Mouse (Mus musculus) kidney, adult 2 months (tissue): ENCODE data around the gene Chmp3. TPM values are rescaled to one million over a fixed set of nuclear protein-coding genes. Genes with fewer than 3 reads are reported as not detected.

ENCODE experiments used
- DNase-seq: peaks from one replicate; pipeline ENCODE4 v3.0.0; 2021
- H3K27ac ChIP-seq: fragments of 200-500 bp; 2 replicates; pipeline ENCODE4 v1.5.1; 2012; ENCODE audit warnings: low read depth, low read length, control low read depth, inconsistent platforms; ENCODE audit not compliant: insufficient read depth
- H3K27me3 ChIP-seq: fragments of 200-500 bp; replicated peaks from 2 replicates; pipeline ENCODE4 v1.6.1; 2012; ENCODE audit warnings: mild to moderate bottlenecking, moderate library complexity, low read length, inconsistent platforms; ENCODE audit not compliant: control insufficient read depth, insufficient read depth
- H3K36me3 ChIP-seq: fragments of 200-500 bp; 2 replicates; pipeline ENCODE4 v1.6.1; 2012; ENCODE audit warnings: mild to moderate bottlenecking, moderate library complexity, low read length, inconsistent platforms; ENCODE audit not compliant: control insufficient read depth, insufficient read depth
- H3K4me1 ChIP-seq: fragments of 200-500 bp; 2 replicates; pipeline ENCODE4 v1.6.1; 2011; ENCODE audit warnings: low read length; ENCODE audit not compliant: control insufficient read depth, insufficient read depth
- H3K4me3 ChIP-seq: fragments of 200-500 bp; 2 replicates; pipeline ENCODE4 v1.5.1; 2011; ENCODE audit warnings: mild to moderate bottlenecking, low read depth, low read length, control low read depth; ENCODE audit not compliant: insufficient read depth
- CTCF ChIP-seq: fragments of 200-500 bp; conservative IDR thresholded peaks from 2 replicates; pipeline ENCODE4 v1.5.1; 2011; ENCODE audit warnings: low read depth, mild to moderate bottlenecking, control low read depth, low read length, moderate library complexity, mixed read lengths; ENCODE audit not compliant: insufficient read depth, insufficient read length
- POLR2A ChIP-seq: fragments of 200-500 bp; IDR thresholded peaks from one replicate; pipeline ENCODE4 v1.6.1; 2011; ENCODE audit warnings: low read depth, low read length, control low read depth
- WGBS: fragments of 180-500 bp; shearing (Covaris S2); methylation state at CpG from one replicate; pipeline ENCODE4 v1.1.7; 2018; 5-methylcytosine and 5-hydroxymethylcytosine counted together
- polyA plus RNA-seq: library from polyadenylated mRNA; depleted of rRNA; stranded (reverse); fragments of >200 nt; gene quantifications from 2 replicates; pipeline ENCODE4 v1.2.3, GENCODE M21; 2012

Chmp3 gene
- polyA plus RNA-seq, 1 experiment: 51.5 TPM

- Histone ChIP-seq H3K27ac (no peak overlapping the region), H3K27me3 (no peaks in the 10 kb centered on the region), H3K4me1 (no peaks in the 10 kb centered on the region), H3K36me3 (peaks cover 26% of the 10 kb centered on the region), H3K4me3 (no peak overlapping the region)
- WGBS: 93% methylated on average over 3 of the region's 3 CpGs
- DNase-seq: no peak
- no peak for TF ChIP-seq CTCF
- no peak for TF ChIP-seq POLR2A
Observed at GRCm38 (mm10) chr6:71607756-71608155, 64.2 kb downstream of the Chmp3 start.

- H3K27ac ChIP-seq: no peak overlapping the region
- TF ChIP-seq CTCF (no peak), POLR2A (no peak)
Observed at GRCm38 (mm10) chr6:71608994-71609393, 65.4 kb downstream of the Chmp3 start.

GRCm38 (mm10) chr6:71609968-71610367 is 66.4 kb downstream of the Chmp3 start:
- 91% methylated on average over 7 of the region's 7 CpGs for WGBS
- Histone ChIP-seq H3K36me3 (peaks cover 22% of the 10 kb centered on the region), H3K27ac (no peak overlapping the region), H3K27me3 (no peaks in the 10 kb centered on the region), H3K4me1 (peaks cover 5% of the 10 kb centered on the region; the same call in 1 of the 2 replicates), H3K4me3 (no peak overlapping the region)
- DNase-seq: no peak
- TF ChIP-seq POLR2A (no peak), CTCF (no peak)

More at GRCm38 (mm10) chr6:71608994-71609393, 65.4 kb downstream of the Chmp3 start:
- Histone ChIP-seq H3K27me3 (no peaks in the 10 kb centered on the region), H3K4me3 (no peak overlapping the region), H3K4me1 (peaks cover 5% of the 10 kb centered on the region; the same call in 1 of the 2 replicates), H3K36me3 (peaks cover 22% of the 10 kb centered on the region)
- DNase-seq: no peak

GRCm38 (mm10) chr6:71613225-71613624 is 69.6 kb downstream of the Chmp3 start:
- no peak overlapping the region for H3K4me3 ChIP-seq
- no peak overlapping the region for H3K27ac ChIP-seq
- peaks cover 21% of the 10 kb centered on the region for H3K36me3 ChIP-seq
- peaks cover 5% of the 10 kb centered on the region; the same call in 1 of the 2 replicates for H3K4me1 ChIP-seq
- TF ChIP-seq CTCF (no peak), POLR2A (no peak)
- peak; percentile 32 for DNase-seq
- H3K27me3 ChIP-seq: no peaks in the 10 kb centered on the region

- no peak for DNase-seq
- H3K36me3 ChIP-seq: peaks cover 13% of the 10 kb centered on the region
- H3K27ac ChIP-seq: no peak overlapping the region
- no peak for TF ChIP-seq CTCF
- no peak for TF ChIP-seq POLR2A
- 81% methylated on average over 5 of the region's 5 CpGs for WGBS
- H3K4me1 ChIP-seq: peaks cover 8% of the 10 kb centered on the region; the same call in 1 of the 2 replicates
- no peaks in the 10 kb centered on the region for H3K27me3 ChIP-seq
- no peak overlapping the region for H3K4me3 ChIP-seq
Observed at GRCm38 (mm10) chr6:71616959-71617358, 73.4 kb downstream of the Chmp3 start.

GRCm38 (mm10) chr6:71621551-71621950 is 78.0 kb downstream of the Chmp3 start:
- Histone ChIP-seq H3K27me3 (no peaks in the 10 kb centered on the region), H3K4me3 (no peak overlapping the region), H3K27ac (no peak overlapping the region), H3K36me3 (peaks cover 13% of the 10 kb centered on the region), H3K4me1 (0 out of 2 replicates have a peak, but pooled peaks cover 3% of the 10 kb centered on the region)
- DNase-seq: no peak
- WGBS: 80% methylated on average over 5 of the region's 5 CpGs
- TF ChIP-seq CTCF: no peak
- no peak for TF ChIP-seq POLR2A

- DNase-seq: peak; percentile 25
- TF ChIP-seq CTCF: no peak
- TF ChIP-seq POLR2A: no peak
- Histone ChIP-seq H3K4me3 (no peak overlapping the region), H3K36me3 (peaks cover 13% of the 10 kb centered on the region), H3K27me3 (no peaks in the 10 kb centered on the region), H3K4me1 (0 out of 2 replicates have a peak, but pooled peaks cover 3% of the 10 kb centered on the region), H3K27ac (no peak overlapping the region)
- WGBS: 50% methylated on average over 5 of the region's 5 CpGs
Observed at GRCm38 (mm10) chr6:71621981-71622380, 78.4 kb downstream of the Chmp3 start.
